Mouse (Mus musculus): ENCODE data around the gene Rnf135.

- TF ChIP-seq CTCF (IDR thresholded peaks at IDR 0.05; ENCODE audit: extremely low read depth, insufficient read depth, insufficient read length, insufficient replicate concordance) (peak; percentile 38; the same call in 1 of the 2 replicates), POLR2A (IDR thresholded peaks at IDR 0.05; ENCODE audit: low read depth, low read length) (no peak)
Observed at GRCm38 (mm10) chr11:80200326-80200725, 16.7 kb downstream of the Rnf135 start.

Measured in spleen, adult 2 months (tissue).